Mouse (Mus musculus) C2C12 (cell line): ENCODE results near the gene Tsc22d1.

ENCODE experiments used
- CTCF ChIP-seq: IDR thresholded peaks from one replicate; pipeline ENCODE4 v1.5.1; 2011; ENCODE audit not compliant: control insufficient read depth, insufficient read depth, insufficient read length
- MAX ChIP-seq: IDR thresholded peaks from one replicate; pipeline ENCODE4 v1.6.1; 2011; ENCODE audit warnings: mild to moderate bottlenecking, control low read depth

DNA sequence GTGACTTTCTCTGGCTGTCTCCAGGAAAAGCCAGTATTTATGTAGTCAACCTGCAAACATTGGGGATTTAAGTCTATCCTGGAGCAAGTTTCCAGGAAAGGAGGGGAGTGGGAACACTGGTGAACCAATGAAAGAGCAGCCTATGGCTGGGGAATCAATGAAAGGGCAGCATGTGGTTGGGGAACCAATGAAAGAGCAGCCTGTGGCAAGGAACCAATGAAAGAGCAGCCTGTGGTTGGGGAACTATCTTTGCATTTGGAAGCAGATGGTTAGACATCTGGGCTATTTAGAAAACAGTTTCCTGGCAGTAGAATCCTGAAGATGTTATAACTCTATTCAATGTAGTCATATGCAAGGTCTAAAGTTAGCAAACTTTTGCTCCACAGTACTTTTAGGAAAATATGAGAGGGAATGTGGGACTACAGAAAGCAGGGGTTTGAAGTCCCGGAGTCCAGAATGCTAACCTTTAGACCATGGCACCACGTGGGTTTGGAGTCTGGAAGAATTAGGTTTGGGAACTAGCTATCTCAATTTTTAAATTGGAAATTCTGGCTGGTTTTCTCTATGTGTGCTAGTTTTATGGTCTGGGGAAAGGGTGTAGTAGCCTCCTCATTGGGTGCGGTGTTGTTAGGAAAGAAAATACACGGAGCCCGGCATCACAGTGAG is 125.4 kb downstream of the Tsc22d1 start:
- TF ChIP-seq CTCF (no peak), MAX (no peak)
